Mouse (Mus musculus): ENCODE data around the gene Pias4. TPM values are rescaled to one million over a fixed set of nuclear protein-coding genes. Genes with fewer than 3 reads are reported as not detected.

Gene Pias4
- polyA plus RNA-seq, 1 experiment from 2014 or later: 40.8 TPM

GRCm38 (mm10) chr10:81140005-81140404, 27.7 kb downstream of the Pias4 start:
- H3K9me3 ChIP-seq (ENCODE audit: control insufficient read depth, low read length): no peaks in the 10 kb centered on the region
- DNase-seq (ENCODE audit: low spot score) (no peak), ATAC-seq (replicated peaks; ENCODE audit: low FRiP score, low TSS enrichment, low read depth) (no peak)
- 41% methylated on average over 8 of the region's 8 CpGs for WGBS
- peaks cover 48% of the 10 kb centered on the region for H3K4me1 ChIP-seq (replicated peaks; ENCODE audit: control insufficient read depth, insufficient read depth, low read length)
- H3K36me3 ChIP-seq (ENCODE audit: control insufficient read depth, insufficient read depth, low read length): peaks cover 16% of the 10 kb centered on the region
- H3K4me2 ChIP-seq (ENCODE audit: low read length): peak overlapping the region; percentile 73
- H3K4me3 ChIP-seq (ENCODE audit: low read depth, low read length): peak overlapping the region; percentile 84; the same call in 1 of the 2 replicates
- H3K27me3 ChIP-seq (replicated peaks; ENCODE audit: control insufficient read depth, insufficient read depth, low read length): peaks cover 10% of the 10 kb centered on the region
- H3K27ac ChIP-seq (ENCODE audit: low read depth): peak overlapping the region; percentile 10; the same call in 1 of the 2 replicates
- peak overlapping the region; percentile 82 for H3K9ac ChIP-seq (ENCODE audit: low read length)

DNA sequence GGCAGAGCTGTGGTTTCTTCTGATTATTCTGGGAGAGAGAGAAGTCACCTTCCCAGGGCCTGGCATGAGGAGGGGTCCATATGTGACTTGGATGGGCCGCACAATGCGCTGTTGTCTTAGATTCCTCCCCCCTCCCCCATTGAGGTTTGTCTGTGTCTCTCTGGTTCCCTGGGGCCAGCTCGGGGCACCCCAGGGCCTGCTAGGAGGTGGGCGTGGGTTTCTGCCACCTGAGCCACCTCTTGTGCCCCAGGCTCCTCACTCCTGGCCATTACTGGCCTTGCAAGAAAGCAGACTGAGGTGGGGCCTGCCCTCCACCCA, 28.2 kb downstream of the Pias4 start:
- Histone ChIP-seq H3K9ac (ENCODE audit: low read length) (peak overlapping the region; percentile 82; the same call in 1 of the 2 replicates), H3K36me3 (ENCODE audit: control insufficient read depth, insufficient read depth, low read length) (peaks cover 11% of the 10 kb centered on the region), H3K4me2 (ENCODE audit: low read length) (peak overlapping the region; percentile 73), H3K4me3 (ENCODE audit: low read depth, low read length) (peak overlapping the region; percentile 84), H3K27me3 (replicated peaks; ENCODE audit: control insufficient read depth, insufficient read depth, low read length) (peaks cover 15% of the 10 kb centered on the region), H3K4me1 (replicated peaks; ENCODE audit: control insufficient read depth, insufficient read depth, low read length) (peaks cover 52% of the 10 kb centered on the region), H3K9me3 (ENCODE audit: control insufficient read depth, low read length) (no peaks in the 10 kb centered on the region), H3K27ac (ENCODE audit: low read depth) (peak overlapping the region; percentile 10; the same call in 1 of the 2 replicates)
- 65% methylated on average over 4 of the region's 4 CpGs for WGBS
- no peak for DNase-seq (ENCODE audit: low spot score)
- ATAC-seq (replicated peaks; ENCODE audit: low FRiP score, low TSS enrichment, low read depth): no peak

GRCm38 (mm10) chr10:81138821-81139528, 28.7 kb downstream of the Pias4 start:
- H3K4me3 ChIP-seq (ENCODE audit: low read depth, low read length): peak overlapping the region; percentile 84
- peak overlapping the region; percentile 82 for H3K9ac ChIP-seq (ENCODE audit: low read length)
- H3K27ac ChIP-seq (ENCODE audit: low read depth): peak overlapping the region; percentile 83; the same call in 1 of the 2 replicates
- H3K4me2 ChIP-seq (ENCODE audit: low read length): peak overlapping the region; percentile 73
- ATAC-seq (replicated peaks; ENCODE audit: low FRiP score, low TSS enrichment, low read depth) (no peak), DNase-seq (ENCODE audit: low spot score) (no peak)
- H3K9me3 ChIP-seq (ENCODE audit: control insufficient read depth, low read length): no peaks in the 10 kb centered on the region
- H3K36me3 ChIP-seq (ENCODE audit: control insufficient read depth, insufficient read depth, low read length): peaks cover 6% of the 10 kb centered on the region
- WGBS: 63% methylated on average over 11 of the region's 11 CpGs
- H3K27me3 ChIP-seq (replicated peaks; ENCODE audit: control insufficient read depth, insufficient read depth, low read length): peaks cover 20% of the 10 kb centered on the region
- peaks cover 52% of the 10 kb centered on the region for H3K4me1 ChIP-seq (replicated peaks; ENCODE audit: control insufficient read depth, insufficient read depth, low read length)

DNA sequence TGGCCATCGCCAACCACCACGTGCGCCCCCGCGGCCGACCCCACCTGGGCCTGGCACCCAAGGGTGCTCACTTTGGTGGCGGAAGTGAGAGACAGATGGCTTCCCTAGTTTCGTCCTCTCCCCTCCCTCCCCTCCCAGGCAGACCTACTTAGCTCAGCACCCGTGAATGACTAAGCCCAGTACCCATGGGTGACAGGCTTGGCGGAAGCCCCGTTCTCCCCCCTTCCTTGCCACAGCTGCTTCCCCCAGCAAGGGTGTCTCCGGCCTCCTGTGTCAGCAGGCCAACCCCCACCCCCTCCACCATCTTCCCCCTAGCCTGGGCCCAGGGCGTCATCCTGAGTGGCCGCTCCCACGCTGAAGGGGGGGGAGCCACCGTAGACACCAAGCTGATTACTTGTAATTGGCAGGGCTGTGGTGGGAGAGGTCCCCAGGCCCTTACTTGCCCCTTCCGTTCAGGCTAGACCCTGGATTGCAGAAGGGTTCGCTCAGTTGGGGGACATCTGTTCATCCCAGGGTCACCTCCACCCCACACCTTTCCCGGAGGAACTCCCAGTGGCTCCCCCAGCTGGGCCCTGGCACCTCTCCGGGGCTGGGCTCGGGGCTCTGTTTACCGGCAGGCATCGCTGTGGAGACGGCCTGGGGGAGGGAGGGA, 29.5 kb downstream of the Pias4 start:
- DNase-seq (ENCODE audit: low spot score): no peak
- WGBS: 2% methylated on average over 22 of the region's 24 CpGs

GRCm38 (mm10) chr10:81137252-81138130, 30.2 kb downstream of the Pias4 start:
- ATAC-seq (replicated peaks; ENCODE audit: low FRiP score, low TSS enrichment, low read depth): peak; percentile 84
- peaks cover 30% of the 10 kb centered on the region for H3K27me3 ChIP-seq (replicated peaks; ENCODE audit: control insufficient read depth, insufficient read depth, low read length)
- peak overlapping the region; percentile 84 for H3K4me3 ChIP-seq (ENCODE audit: low read depth, low read length)
- peak overlapping the region; percentile 97 for H3K27ac ChIP-seq (ENCODE audit: low read depth)
- no peaks in the 10 kb centered on the region for H3K9me3 ChIP-seq (ENCODE audit: control insufficient read depth, low read length)
- peaks cover 52% of the 10 kb centered on the region for H3K4me1 ChIP-seq (replicated peaks; ENCODE audit: control insufficient read depth, insufficient read depth, low read length)
- peak overlapping the region; percentile 96 for H3K4me2 ChIP-seq (ENCODE audit: low read length)
- H3K9ac ChIP-seq (ENCODE audit: low read length): peak overlapping the region; percentile 97
- peak; percentile 100 for DNase-seq (ENCODE audit: low spot score)
- WGBS: 1% methylated on average over 59 of the region's 89 CpGs
- H3K36me3 ChIP-seq (ENCODE audit: control insufficient read depth, insufficient read depth, low read length): no peaks in the 10 kb centered on the region

More for the DNA sequence above, 29.5 kb downstream of the Pias4 start:
- peaks cover 52% of the 10 kb centered on the region for H3K4me1 ChIP-seq (replicated peaks; ENCODE audit: control insufficient read depth, insufficient read depth, low read length)
- peak; percentile 2; the same call in 1 of the 2 replicates for ATAC-seq (replicated peaks; ENCODE audit: low FRiP score, low TSS enrichment, low read depth)
- H3K4me3 ChIP-seq (ENCODE audit: low read depth, low read length): peak overlapping the region; percentile 84
- H3K27me3 ChIP-seq (replicated peaks; ENCODE audit: control insufficient read depth, insufficient read depth, low read length): peaks cover 27% of the 10 kb centered on the region
- H3K9ac ChIP-seq (ENCODE audit: low read length): peak overlapping the region; percentile 82
- H3K36me3 ChIP-seq (ENCODE audit: control insufficient read depth, insufficient read depth, low read length): no peaks in the 10 kb centered on the region
- H3K9me3 ChIP-seq (ENCODE audit: control insufficient read depth, low read length): no peaks in the 10 kb centered on the region
- H3K4me2 ChIP-seq (ENCODE audit: low read length): peak overlapping the region; percentile 73
- peak overlapping the region; percentile 83 for H3K27ac ChIP-seq (ENCODE audit: low read depth)

- Histone ChIP-seq H3K4me3 (ENCODE audit: low read depth, low read length) (peak overlapping the region; percentile 84), H3K27me3 (replicated peaks; ENCODE audit: control insufficient read depth, insufficient read depth, low read length) (peaks cover 30% of the 10 kb centered on the region), H3K4me1 (replicated peaks; ENCODE audit: control insufficient read depth, insufficient read depth, low read length) (peaks cover 48% of the 10 kb centered on the region), H3K9me3 (ENCODE audit: control insufficient read depth, low read length) (no peaks in the 10 kb centered on the region), H3K27ac (ENCODE audit: low read depth) (peak overlapping the region; percentile 97), H3K9ac (ENCODE audit: low read length) (peak overlapping the region; percentile 97), H3K36me3 (ENCODE audit: control insufficient read depth, insufficient read depth, low read length) (no peaks in the 10 kb centered on the region), H3K4me2 (ENCODE audit: low read length) (peak overlapping the region; percentile 96)
- WGBS: under 1% methylated on average over 46 of the region's 50 CpGs
- peak; percentile 91 for DNase-seq (ENCODE audit: low spot score)
- peak; percentile 20 for ATAC-seq (replicated peaks; ENCODE audit: low FRiP score, low TSS enrichment, low read depth)
Observed at GRCm38 (mm10) chr10:81136706-81137231, 31.0 kb downstream of the Pias4 start.

GRCm38 (mm10) chr10:81135831-81136705, 31.7 kb downstream of the Pias4 start:
- under 1% methylated on average over 77 of the region's 86 CpGs for WGBS
- Histone ChIP-seq H3K36me3 (ENCODE audit: control insufficient read depth, insufficient read depth, low read length) (no peaks in the 10 kb centered on the region), H3K4me1 (replicated peaks; ENCODE audit: control insufficient read depth, insufficient read depth, low read length) (peaks cover 42% of the 10 kb centered on the region)

More at GRCm38 (mm10) chr10:81135831-81136705, 31.7 kb downstream of the Pias4 start:
- H3K4me3 ChIP-seq (ENCODE audit: low read depth, low read length): peak overlapping the region; percentile 84
- ATAC-seq (replicated peaks; ENCODE audit: low FRiP score, low TSS enrichment, low read depth): peak; percentile 29
- peak overlapping the region; percentile 97 for H3K9ac ChIP-seq (ENCODE audit: low read length)
- H3K27me3 ChIP-seq (replicated peaks; ENCODE audit: control insufficient read depth, insufficient read depth, low read length): peaks cover 30% of the 10 kb centered on the region
- H3K27ac ChIP-seq (ENCODE audit: low read depth): peak overlapping the region; percentile 97
- peak overlapping the region; percentile 96 for H3K4me2 ChIP-seq (ENCODE audit: low read length)
- peak; percentile 86 for DNase-seq (ENCODE audit: low spot score)
- no peaks in the 10 kb centered on the region for H3K9me3 ChIP-seq (ENCODE audit: control insufficient read depth, low read length)
